Mouse (Mus musculus) T-cell, adult 2 months (primary cell): ENCODE data around the gene Olfr665.
"Not testable (repeated sequence)": the region's sequence is repeated elsewhere in the genome, so short reads cannot be mapped to it uniquely, and the experiment has no call there.

Experiments used
- DNase-seq: peaks from one replicate; pipeline ENCODE4 v3.0.0; 2022; ENCODE audit warnings: low spot score

The Olfr665 gene

GRCm38 (mm10) chr7:104877731-104878130 lies at the start of gene Olfr665:
Olfr665 (plus strand) TSS chr7:104878031.
- DNase-seq: no peak

- DNase-seq: no peak
These were observed 35.3 kb upstream of the Olfr665 start, which contains the start of gene Usp17lb for GRCm38 (mm10) chr7:104842503-104842902. Usp17lb (minus strand) TSS chr7:104842603.

GRCm38 (mm10) chr7:104843731-104844287 lies 34.0 kb upstream of the Olfr665 start:
- no peak for DNase-seq

- DNase-seq: not testable (repeated sequence)
These were observed 26.3 kb upstream of the Olfr665 start for GRCm38 (mm10) chr7:104851546-104851945.

- no peak for DNase-seq
These were observed 22.5 kb upstream of the Olfr665 start for GRCm38 (mm10) chr7:104855248-104855750.

GRCm38 (mm10) chr7:104856709-104857108 lies 21.1 kb upstream of the Olfr665 start, which contains the start of gene Usp17la:
Usp17la (plus strand) TSS chr7:104857009.
- not testable (repeated sequence) for DNase-seq

- no peak for DNase-seq
These were observed 20.1 kb upstream of the Olfr665 start for GRCm38 (mm10) chr7:104857683-104858082.

- no peak for DNase-seq
These were observed 16.4 kb upstream of the Olfr665 start for GRCm38 (mm10) chr7:104861381-104861780.

- DNase-seq: no peak
These were observed 18.0 kb downstream of the Olfr665 start, which contains the start of gene Olfr666 for GRCm38 (mm10) chr7:104895852-104896251. Olfr666 (minus strand) TSS chr7:104895952.

- no peak for DNase-seq
These were observed 43.6 kb downstream of the Olfr665 start, which contains the start of gene Olfr667 for GRCm38 (mm10) chr7:104921382-104921781. Olfr667 (minus strand) TSS chr7:104921482.

GRCm38 (mm10) chr7:104927957-104928356 lies 50.1 kb downstream of the Olfr665 start, which contains the start of gene Olfr668:
Olfr668 (minus strand) TSS chr7:104928057.
- DNase-seq: no peak
